Mouse (Mus musculus): Measurements from ENCODE around the gene Nup93.

- no peak for TF ChIP-seq POLR2A (IDR thresholded peaks at IDR 0.05; ENCODE audit: insufficient read depth, low read length)
- no peak for TF ChIP-seq EP300 (IDR thresholded peaks at IDR 0.05; ENCODE audit: insufficient read depth, low read depth, low read length)
- TF ChIP-seq CTCF (IDR thresholded peaks at IDR 0.05; ENCODE audit: low read depth, low read length): no peak
Measured at GRCm38 (mm10) chr8:94194591-94195223, 19.7 kb upstream of the Nup93 start.

Measured in ES-Bruce4 (cell line).